Mouse (Mus musculus): ENCODE data around the gene Tmem269.

DNA sequence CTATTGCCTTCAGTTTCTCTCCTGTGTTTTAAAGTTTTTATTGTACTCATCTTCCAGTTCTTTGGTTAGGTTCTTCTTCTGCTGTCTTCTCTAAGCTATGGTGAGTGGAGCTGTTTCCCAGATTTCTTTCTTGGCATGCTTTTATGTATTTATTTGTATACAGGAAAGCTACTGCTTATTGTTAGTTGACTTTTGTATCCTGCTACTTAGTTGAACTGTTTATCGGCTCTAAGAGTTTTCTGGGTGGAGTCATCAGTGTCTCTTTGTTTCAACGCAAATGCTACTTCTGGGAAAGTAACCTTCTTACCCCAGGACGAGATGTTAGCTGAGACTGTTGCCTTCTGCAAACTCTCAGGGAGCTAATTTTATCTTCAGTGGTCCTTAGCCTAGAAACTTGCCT is 45.4 kb upstream of the Tmem269 start:
- TF ChIP-seq POLR2A (IDR thresholded peaks at IDR 0.05; ENCODE audit: low read depth, low read length) = no peak
- TF ChIP-seq CTCF (IDR thresholded peaks at IDR 0.05; ENCODE audit: borderline replicate concordance, insufficient read depth, low read length) = no peak
